Mouse (Mus musculus) right cerebral cortex, adult 2 months (tissue): ENCODE results near the gene Akr1a1.
"Not testable (repeated sequence)": the region's sequence is repeated elsewhere in the genome, so short reads cannot be mapped to it uniquely, and the experiment has no call there.

Experiments used
- DNase-seq, 2 experiments: peaks; one replicate each; pipeline ENCODE4 v3.0.0; 2021 to 2022; ENCODE audit warnings: low spot score in 2 of 2

Gene Akr1a1

GRCm38 (mm10) chr4:116650924-116651796 lies at the start of gene Akr1a1:
Gene Akr1a1, minus strand, starts transcription at chr4:116651680.
- peak; percentile 95 to 96 for DNase-seq

GRCm38 (mm10) chr4:116700964-116701363 lies 49.5 kb upstream of the Akr1a1 start:
- DNase-seq = no peak

GRCm38 (mm10) chr4:116698693-116699342 lies 47.3 kb upstream of the Akr1a1 start:
- DNase-seq = no peak

- no peak for DNase-seq
Observed at GRCm38 (mm10) chr4:116693785-116694184, 42.3 kb upstream of the Akr1a1 start.

- DNase-seq = no peak
Observed at GRCm38 (mm10) chr4:116692146-116692545, 40.7 kb upstream of the Akr1a1 start.

- DNase-seq = no peak
Observed at GRCm38 (mm10) chr4:116689309-116689876, 37.9 kb upstream of the Akr1a1 start.

- DNase-seq = no peak
Observed at GRCm38 (mm10) chr4:116687041-116687440, 35.6 kb upstream of the Akr1a1 start.

- peak; percentile 82 to 90 for DNase-seq
Observed at GRCm38 (mm10) chr4:116685402-116686061, 34.1 kb upstream of the Akr1a1 start, which contains the start of gene Prdx1. Gene Prdx1, plus strand, starts transcription at chr4:116685544.

GRCm38 (mm10) chr4:116684665-116685064 lies 33.2 kb upstream of the Akr1a1 start:
- DNase-seq = no peak

- no peak for DNase-seq
Observed at GRCm38 (mm10) chr4:116683957-116684356, 32.5 kb upstream of the Akr1a1 start.

- DNase-seq = not testable (repeated sequence)
Observed at GRCm38 (mm10) chr4:116680521-116680920, 29.0 kb upstream of the Akr1a1 start.

GRCm38 (mm10) chr4:116679141-116679540 lies 27.7 kb upstream of the Akr1a1 start:
- DNase-seq = no peak

- no peak for DNase-seq
Observed at GRCm38 (mm10) chr4:116677808-116678207, 26.3 kb upstream of the Akr1a1 start.

GRCm38 (mm10) chr4:116676027-116676426 lies 24.5 kb upstream of the Akr1a1 start:
- DNase-seq = no peak

GRCm38 (mm10) chr4:116674761-116675160 lies 23.3 kb upstream of the Akr1a1 start:
- not testable (repeated sequence) for DNase-seq

GRCm38 (mm10) chr4:116672785-116673184 lies 21.3 kb upstream of the Akr1a1 start:
- DNase-seq = no peak

- no peak for DNase-seq
Observed at GRCm38 (mm10) chr4:116669291-116669690, 17.8 kb upstream of the Akr1a1 start.

GRCm38 (mm10) chr4:116668145-116668544 lies 16.7 kb upstream of the Akr1a1 start:
- DNase-seq = no peak

- no peak for DNase-seq
Observed at GRCm38 (mm10) chr4:116666625-116667024, 15.1 kb upstream of the Akr1a1 start.

- no peak for DNase-seq
Observed at GRCm38 (mm10) chr4:116661998-116662397, 10.5 kb upstream of the Akr1a1 start.

GRCm38 (mm10) chr4:116660829-116661228 lies 9.3 kb upstream of the Akr1a1 start:
- DNase-seq = no peak

GRCm38 (mm10) chr4:116659916-116660315 lies 8.4 kb upstream of the Akr1a1 start:
- DNase-seq = not testable (repeated sequence)
